Mouse (Mus musculus) G1E (cell line): ENCODE results near the gene Bcl9l.

Source experiments
- CTCF ChIP-seq: IDR thresholded peaks from 2 replicates; pipeline ENCODE4 v1.5.1; 2012; ENCODE audit warnings: low read depth, low read length, inconsistent platforms, mixed read lengths
- GATA1 ChIP-seq: IDR thresholded peaks from 2 replicates; pipeline ENCODE4 v1.6.1; 2012; ENCODE audit warnings: borderline replicate concordance, low read length, inconsistent platforms, mixed read lengths
- POLR2AphosphoS5 ChIP-seq: IDR thresholded peaks from 2 replicates; pipeline ENCODE4 v1.6.1; 2012; ENCODE audit warnings: low read depth, low read length, inconsistent platforms; ENCODE audit not compliant: insufficient replicate concordance

DNA sequence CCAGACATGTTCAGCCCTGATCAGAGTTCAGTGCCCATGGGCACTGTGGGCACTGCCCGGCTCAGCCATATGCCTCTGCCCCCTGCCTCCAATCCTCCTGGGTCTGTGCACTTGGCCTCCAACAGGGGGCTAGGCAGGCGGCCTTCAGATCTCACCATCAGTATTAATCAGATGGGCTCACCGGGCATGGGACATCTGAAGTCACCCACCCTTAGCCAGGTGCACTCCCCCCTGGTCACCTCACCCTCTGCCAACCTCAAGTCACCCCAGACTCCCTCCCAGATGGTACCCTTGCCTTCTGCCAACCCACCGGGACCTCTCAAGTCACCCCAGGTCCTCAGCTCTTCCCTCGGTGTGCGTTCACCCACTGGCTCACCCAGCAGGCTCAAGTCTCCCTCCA lies 24.7 kb downstream of the Bcl9l start:
- no peak for TF ChIP-seq GATA1
- no peak for TF ChIP-seq CTCF
- no peak for TF ChIP-seq POLR2AphosphoS5
